Mouse (Mus musculus): ENCODE measurements around the gene Sh3gl1.
A peak's percentile ranks its signal among the peaks of the same experiment; 100 is the strongest.
"Not testable (repeated sequence)": the region's sequence is repeated elsewhere in the genome, so short reads cannot be mapped to it uniquely, and the experiment has no call there.

Sh3gl1 gene

DNA sequence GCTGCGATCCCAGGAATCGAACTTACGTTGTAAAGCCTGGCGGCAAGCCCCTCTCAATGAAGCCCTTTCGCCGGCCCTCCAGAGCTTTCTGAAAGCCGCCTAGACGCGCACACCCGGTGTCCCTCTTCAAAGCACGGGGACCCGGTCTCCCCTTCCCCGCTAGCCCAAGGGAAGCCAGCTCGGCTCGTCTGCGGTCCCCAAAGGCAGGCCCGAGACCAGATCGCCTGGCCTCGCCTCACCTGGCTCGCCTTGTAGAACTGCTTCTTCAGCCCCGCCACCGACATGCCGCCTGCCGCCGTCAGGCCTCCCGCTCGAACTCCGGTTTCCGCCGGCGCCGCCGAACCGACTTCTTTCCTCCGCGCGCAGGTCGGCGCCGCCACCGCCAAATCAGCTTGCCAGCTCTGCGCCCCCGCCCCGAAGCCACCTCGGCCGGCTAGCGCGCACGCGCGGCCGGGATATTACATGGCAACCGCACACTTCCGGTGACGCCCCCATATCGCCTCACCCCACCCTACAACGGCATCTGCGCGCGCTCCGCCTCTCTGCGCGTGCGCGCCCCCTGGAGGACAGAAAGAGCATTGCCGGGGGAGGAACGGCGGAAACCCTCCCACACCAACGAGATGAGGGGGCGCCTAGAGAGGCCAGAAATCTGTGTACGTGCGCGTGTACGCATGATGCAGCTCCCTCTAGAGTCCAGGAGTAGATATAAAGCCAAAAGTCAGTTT, at the start of gene Sh3gl1:
Gene Sh3gl1, minus strand, starts transcription at position 460 of the 725 bp plus-strand sequence.
- DNase-seq (ENCODE audit: low read depth): peak; percentile 96

DNA sequence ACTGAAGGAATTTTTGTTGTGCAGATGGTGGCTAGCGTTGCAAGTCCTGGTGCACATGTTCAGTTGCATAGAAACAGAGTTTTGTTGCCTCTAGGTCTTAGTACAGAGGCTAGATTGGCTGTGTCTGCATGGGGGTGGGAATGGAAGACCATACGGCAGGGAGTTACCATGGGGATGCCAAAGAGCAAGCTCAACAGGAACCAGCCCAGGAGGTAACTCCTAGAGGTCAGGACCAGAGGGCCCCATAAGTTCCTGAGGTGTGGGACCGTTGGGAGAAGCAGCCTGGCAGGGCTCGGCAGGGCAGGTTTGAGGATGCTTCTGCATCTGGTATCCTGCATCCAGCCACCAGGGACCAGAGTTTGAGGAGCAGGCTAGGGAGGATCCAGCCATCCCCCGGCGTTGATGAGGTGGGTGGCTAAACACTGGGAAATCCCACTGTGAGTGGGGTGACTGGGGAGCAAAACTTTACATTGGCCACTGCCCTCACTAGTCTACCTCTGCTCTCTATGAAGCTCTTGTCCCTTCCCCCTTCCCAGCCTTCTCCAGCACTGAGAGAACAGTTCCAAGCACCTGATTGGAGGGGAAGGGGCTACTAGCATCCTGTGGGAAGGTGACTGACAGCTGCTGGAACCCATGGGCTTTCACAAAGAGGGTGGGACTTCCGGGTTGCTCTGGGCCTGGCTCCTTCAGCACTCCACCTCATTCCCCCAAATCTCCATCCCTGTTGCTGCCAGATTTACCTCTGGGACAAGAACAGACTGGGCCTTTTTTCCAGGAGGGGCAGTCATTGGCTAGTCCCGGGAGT, 44.5 kb upstream of the Sh3gl1 start:
- DNase-seq (ENCODE audit: low read depth): no peak

DNA sequence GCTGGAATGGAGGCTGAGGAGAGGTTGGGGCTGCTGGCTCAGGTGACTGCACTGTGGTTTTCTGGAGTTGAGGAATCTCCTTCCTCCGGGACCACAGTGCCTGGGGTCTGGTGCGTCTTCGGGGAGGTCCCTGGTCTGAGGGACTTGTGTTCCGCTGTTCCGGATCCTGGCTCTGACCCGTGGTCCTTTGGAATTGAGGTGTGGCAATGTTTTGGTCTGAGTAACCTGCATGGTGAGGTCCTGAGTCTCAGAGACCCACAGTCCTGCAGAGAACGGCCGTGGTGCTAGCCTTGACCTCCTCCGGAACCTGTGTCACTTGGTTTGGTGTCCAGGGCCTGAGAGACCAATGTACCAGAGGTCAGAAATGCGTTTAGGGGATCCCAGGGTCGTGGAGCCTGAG, 43.5 kb upstream of the Sh3gl1 start:
- DNase-seq (ENCODE audit: low read depth): no peak

DNA sequence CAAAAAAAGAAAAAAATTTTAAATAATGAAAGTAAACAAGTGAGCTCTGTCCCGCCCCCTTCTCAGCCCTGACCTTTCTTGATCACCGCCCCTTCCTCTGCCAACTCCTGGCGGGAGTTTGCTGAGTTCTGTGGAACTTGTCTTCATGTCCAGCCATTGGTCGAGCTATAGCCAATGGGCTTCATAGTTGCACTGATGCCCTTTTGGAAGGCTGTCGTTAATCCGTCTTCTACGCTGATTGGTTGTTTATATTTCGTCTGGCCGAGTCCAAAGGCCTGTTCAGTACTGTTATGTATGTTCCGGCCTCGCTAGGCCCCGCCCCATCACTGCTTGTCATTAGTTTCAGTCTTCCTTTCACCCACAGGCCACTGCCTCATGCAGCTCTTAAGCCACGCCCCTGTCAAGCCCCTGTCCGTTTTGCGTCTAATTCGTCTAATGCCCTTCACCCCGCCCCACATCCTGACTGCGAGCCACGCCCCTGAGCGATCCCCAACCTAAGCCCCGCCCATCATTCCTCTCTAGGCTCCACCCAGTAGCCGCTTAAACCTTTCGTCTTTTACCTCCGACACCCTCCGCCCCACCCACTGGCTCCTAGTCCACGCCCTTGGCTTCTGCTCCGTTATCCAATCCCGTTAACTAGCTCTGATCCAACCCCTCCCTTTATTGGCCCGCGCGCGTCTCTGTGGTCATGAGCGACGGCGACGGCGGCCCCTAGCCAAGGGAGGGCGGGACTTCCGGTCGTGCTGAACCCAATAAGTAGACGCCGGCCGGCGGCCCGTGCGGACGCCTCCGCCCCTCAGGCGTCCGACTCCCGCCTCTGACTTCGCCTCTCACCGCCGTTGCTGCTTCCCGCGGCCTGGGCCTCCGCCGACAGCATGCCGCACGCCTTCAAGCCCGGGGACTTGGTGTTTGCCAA, 42.7 kb upstream of the Sh3gl1 start, which contains the start of gene Hdgfl2:
Gene Hdgfl2, plus strand, starts transcription at position 755 of the 916 bp plus-strand sequence.
- DNase-seq (ENCODE audit: low read depth): peak; percentile 100

DNA sequence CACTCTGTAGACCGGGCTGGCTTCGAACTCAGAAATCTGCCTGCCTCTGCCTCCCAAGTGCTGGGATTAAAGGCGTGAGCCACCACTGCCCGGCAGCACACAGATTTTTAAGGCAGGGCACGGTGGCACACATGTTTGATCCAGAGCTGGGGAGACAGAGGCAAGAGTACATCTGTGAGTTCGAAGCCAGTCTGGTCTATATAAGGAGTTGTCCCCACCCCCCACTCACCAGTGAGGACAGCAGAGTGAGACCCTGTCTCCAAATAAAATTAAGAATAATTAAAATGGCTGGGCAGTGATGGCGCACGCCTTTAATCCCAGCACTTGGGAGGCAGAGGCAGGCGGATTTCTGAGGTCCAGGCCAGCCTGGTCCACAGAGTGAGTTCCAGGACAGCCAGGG, 41.9 kb upstream of the Sh3gl1 start:
- not testable (repeated sequence) for DNase-seq (ENCODE audit: low read depth)

DNA sequence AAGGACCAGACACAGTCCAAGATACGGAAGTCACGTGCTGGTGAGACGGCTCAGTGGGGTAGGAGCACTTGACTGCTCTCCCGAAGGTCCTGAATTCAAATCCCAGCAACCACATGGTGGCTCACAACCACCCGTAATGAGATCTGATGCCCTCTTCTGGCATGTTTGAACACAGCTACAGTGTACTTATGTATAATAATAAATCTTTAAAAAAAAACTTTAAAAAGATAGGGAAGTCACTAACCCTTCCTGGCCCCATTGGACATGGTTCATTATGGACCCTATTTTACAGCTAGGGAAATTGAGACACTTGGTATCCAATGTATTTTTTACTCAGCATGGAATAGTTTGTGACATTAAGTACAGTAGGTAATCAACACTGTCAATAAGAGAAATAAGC, 41.1 kb upstream of the Sh3gl1 start:
- DNase-seq (ENCODE audit: low read depth): no peak

DNA sequence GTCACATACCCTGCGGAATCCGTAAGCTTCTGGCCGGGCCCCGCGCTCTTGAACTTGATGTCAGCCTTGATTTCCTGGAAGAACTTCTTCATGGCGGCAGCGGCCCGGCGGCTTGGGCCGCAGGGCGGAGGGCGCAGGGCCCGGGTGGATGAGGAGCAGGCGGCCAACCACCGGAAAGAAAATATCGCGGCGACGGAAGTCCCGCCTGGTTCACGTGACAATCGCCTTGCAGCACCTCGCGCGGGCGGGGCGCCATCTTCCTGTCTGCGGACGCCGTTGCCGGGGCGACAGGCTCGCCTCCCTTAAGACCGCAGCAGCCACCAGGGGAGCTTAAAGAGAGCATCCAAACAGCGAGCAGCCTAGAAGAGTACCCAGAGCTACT, 38.4 kb upstream of the Sh3gl1 start, which contains the start of gene Ubxn6:
Gene Ubxn6, minus strand, starts transcription at position 202 of the 382 bp plus-strand sequence.
- peak; percentile 92 for DNase-seq (ENCODE audit: low read depth)

DNA sequence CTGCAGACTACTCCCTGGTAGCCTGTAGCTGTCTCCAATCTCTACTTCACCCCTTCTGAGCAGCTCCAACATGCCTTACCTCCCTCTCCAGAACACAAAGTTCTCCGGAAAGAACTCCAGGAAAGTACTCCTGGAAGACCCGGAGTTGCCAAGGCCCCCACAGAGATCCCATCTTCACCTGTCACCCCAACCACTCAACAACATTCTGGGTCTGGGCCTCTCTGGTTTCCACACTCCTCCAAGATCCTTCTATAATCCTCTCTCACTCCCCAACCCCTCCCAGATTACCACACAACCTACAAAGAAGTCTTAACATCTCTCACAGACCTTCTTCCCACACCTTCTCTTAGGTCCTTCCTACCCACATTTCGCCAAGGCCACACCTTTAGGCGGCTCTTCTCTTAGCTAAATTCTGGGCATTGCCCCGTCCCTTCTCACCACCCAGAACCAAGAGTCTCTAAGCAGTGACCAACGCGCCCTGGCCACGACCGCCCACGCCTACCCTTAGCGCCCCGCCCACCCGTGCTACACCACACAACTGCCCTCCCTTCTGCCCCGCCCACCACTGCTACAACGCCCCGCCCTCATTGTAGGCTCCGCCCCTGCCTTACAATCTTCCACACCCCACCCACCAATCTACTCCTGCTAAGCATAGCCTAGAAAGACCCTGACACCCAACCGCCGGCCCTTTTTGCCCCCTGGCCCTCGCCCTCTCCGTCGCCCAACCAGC, 37.8 kb upstream of the Sh3gl1 start:
- DNase-seq (ENCODE audit: low read depth): peak; percentile 83

DNA sequence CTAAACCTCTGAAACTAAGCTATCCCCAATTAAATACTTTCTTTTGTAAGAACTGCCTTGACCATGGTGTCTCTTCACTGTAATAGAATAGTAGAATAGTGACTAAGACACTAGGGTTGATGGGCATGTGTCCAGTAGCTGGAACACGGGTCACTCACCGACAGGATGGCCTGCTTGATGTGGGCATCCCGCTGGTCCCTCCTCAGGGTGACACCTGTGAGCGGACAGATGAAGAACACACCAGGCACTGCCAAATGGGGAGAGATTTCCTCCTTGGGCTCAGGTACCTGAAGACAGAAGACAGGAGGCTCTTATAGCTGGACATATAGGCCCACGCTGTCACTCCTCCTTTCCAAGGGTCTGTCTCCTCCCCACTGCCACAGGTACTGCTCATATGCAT, 35.8 kb upstream of the Sh3gl1 start:
- DNase-seq (ENCODE audit: low read depth): no peak

DNA sequence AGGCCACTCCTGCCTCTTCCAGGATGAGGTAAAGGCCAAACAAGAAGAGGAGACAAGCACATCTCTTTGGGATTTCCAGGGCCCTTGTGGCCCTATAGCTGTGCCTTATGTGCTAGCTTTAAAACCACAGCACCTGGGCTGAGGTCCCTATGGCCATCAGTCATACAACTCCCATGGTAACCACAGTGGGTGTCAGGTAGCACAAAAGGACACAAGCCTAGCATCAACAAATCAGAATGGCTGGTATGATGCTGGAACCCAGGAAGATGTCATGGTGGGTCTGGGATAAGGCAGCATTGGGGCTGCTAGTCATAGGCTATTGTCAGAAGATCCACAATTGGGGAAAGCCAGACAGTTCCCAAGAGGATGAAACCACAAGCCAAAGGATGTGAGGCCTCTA, 34.7 kb upstream of the Sh3gl1 start:
- DNase-seq (ENCODE audit: low read depth): no peak

DNA sequence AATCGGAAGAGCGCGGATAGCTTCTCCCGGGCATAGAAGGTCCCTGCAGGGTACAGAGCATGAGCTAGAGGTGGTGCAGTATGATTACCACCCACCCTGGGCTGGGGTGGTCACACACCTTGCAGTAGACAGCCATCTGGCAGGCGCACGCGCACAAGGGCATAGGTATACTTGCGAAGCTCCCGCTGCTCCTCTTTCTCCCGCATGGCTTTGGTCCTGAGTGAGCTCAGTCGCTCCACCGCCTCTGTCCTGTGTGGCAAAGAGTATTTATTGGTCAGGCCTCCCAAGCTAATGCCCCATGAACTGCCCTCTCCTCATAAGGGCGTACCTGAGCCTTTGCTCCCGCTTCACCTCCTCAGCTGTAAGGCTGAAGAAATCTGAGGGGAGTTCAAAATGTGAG, 32.6 kb upstream of the Sh3gl1 start:
- DNase-seq (ENCODE audit: low read depth): no peak

DNA sequence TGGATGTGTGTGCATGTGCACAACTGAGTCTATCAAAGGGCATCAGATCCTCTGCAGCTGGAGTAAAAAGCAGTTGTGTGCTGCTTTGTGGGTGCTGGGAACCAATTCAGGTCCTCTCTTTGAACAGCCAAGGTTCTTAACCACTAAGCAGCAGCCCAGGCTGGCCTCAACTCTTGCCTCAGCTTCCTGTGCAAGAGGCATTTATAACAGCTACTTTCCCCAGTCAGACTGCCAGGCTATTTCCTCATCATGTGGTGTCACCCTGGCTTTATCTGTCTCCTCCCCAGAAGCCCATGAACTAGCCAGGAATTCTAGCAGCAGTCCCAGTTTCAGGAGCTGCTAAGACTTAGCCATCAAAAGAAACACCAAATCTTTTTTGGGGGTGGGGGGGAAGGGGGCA, 30.0 kb upstream of the Sh3gl1 start:
- DNase-seq (ENCODE audit: low read depth): no peak

DNA sequence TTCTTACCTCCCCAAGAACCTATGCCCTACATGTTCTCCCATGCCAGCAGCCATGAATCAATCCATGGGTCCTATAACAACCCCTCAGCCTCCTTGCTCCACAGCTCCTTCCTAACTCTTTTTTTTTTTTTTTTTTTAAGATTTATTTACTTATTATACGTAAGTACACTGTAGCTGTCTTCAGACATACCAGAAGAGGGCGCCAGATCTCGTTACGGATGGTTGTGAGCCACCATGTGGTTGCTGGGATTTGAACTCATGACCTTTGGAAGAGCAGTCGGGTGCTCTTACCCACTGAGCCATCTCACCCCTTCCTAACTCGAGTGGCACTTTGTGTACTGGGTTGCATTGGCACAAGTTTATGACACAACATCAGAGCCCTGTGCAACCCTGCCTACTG, 29.3 kb upstream of the Sh3gl1 start:
- not testable (repeated sequence) for DNase-seq (ENCODE audit: low read depth)

DNA sequence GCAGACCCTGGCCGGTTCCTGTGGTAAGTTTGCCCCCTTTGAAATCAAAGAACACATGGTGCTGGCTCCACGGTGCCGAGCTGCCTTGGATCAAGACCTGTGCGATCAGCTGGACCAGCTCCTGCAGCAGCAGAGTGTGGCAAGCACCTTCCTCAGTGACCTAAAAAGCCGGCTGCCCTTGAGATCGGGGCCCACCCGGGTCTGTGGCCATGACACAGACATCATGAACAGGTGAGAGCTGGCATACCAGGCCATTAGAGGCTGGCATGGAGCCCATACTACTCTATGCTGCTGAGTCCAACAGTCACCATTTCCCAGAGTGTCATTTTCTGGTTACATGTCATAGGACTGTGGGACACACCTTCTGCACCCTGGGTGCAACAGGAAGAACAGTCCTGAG, 25.6 kb upstream of the Sh3gl1 start:
- DNase-seq (ENCODE audit: low read depth): no peak

DNA sequence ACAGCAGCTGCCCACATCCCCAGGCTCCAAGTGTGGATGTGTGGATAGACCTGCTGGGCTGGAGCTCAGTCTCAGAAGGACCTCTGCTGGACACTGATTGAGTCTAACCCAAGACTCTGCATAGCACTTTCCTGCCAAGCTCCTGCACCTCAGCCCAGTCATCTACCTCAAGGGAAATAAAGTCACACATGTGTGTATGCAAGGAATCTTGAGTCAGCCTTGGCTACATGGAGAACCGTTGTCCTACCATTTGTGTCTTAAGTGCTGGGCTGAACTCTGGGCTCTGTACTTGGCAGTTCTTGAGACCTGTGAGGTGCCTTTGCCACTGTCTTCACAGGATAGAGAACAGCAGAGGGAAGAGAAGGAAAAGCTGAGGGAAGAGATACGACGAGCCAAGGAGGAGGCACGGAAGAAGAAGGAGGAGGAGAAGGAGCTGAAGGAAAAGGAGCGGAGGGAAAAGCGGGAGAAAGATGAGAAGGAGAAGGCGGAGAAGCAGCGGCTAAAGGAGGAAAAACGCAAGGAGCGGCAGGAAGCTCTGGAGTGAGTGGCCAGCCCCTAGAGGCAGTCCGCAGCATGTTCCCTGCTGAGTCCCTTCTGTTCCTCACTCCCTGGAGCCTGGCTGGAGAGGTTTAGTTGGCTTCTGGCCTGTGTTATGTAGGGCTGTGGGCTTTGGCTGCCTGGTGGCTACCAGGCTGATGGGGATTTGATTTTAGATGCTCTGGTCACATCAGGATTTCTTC, 21.1 kb upstream of the Sh3gl1 start:
- no peak for DNase-seq (ENCODE audit: low read depth)

DNA sequence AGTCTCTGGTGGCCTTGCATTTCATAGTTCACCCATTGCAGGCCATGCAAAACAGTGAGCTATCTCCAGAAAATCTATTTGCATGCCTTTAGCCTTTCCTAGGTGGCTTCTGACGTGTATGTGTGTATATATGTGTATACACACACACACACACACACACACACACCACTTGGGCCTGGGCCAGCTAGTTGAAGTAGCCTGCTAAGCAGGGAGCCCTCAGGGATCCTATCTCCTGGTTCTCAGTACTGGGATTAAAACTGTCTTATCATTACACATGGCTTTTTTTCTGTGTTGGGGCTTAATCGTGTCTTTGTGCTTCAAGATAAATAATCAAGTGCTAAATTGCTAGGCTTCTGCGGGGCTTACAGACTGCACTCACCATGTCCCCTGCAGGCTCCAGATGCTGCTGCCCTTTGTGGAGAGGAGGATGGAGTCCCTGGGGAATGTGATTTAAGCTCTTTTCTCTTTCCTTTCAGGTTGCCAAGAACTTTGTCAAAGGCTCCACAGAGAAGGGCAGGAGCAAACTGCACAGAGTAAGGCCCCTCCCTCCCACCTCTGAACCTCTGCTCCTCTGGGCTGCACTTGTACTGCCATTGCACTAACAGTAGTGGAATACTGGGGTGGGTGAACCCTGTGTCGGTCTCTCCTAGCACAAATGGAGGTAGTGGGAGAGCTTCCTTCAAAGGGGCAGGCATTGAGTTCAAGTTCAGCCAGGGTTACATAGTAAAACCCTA, 19.7 kb upstream of the Sh3gl1 start:
- DNase-seq (ENCODE audit: low read depth): no peak

DNA sequence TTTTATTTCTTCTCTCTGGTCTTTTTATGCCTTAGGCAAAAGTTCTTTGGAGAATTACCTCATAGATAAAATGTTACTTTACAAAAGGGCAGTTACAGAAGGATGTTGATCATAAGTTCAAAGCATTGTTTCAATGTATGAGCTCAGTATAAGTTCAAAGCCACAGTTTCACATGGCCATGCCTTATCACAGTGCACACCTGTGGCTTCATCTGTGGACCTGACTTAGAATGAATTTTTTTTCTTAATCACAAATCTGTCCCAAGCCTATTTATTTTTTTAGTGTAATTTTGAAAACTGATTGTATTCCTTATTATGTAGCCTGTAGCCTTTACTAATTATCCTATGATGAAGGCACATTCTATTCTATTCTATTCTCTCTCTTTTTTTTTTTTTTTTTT, 18.5 kb upstream of the Sh3gl1 start:
- DNase-seq (ENCODE audit: low read depth): no peak

DNA sequence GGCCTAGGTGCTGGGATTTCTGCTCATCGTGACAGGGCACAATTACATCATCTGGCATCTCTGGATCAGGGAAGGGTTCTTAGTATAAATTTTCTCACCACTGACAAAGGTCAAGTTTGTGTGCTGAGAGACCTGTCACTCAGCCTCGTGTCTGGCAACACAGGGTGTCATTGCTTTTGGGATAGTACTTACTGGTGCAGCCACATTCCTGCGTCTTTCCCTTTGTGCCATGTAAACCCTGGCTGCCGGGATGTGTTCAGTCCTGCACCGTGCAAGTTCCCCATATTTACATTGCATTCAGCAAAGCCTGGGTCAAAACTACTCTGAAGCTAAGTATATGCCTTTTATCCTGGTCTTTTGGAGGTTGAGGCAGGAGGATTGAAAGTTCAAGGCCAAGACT, 14.9 kb upstream of the Sh3gl1 start:
- no peak for DNase-seq (ENCODE audit: low read depth)

DNA sequence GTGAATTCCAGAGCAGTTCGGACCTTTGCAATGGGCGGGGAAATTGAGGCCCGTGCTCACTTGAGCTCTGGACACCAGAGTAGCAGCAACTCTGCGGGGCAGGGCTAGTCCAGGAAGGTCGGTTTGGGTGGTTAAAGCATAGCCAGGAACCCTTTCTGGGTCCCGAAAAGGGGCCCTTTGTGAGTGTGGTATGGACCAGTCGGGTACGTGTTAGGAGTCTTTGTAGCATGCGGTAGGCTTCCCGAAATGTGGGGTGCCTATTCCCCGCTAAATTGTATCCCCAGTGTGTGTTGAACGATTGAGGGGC, 4.4 kb upstream of the Sh3gl1 start:
- DNase-seq (ENCODE audit: low read depth): no peak
